Mouse (Mus musculus): ENCODE data around the gene Renbp.

Renbp gene

DNA sequence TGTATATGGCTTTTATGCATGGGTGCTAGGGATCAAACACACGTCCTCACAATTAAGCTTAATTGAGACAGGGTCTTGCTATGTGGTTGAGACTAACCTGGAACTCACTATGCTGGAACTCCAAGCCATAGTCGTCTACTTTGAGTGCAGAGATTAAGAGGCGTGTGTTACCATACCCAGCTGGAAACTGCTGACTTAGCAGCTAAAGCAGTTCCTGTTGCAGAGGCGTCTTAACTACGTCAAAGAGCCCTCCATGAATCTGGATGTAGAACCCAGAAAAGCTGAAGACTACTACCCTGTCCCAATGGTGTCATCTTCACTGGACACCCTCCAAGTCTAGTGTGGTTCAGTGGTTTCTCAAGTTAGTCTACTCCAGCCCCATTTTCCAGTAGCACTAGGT, 12.0 kb downstream of the Renbp start:
- DNase-seq = no peak

GRCm38 (mm10) chrX:73916945-73917344, 13.7 kb downstream of the Renbp start:
- DNase-seq = no peak

- peak; percentile 85 for DNase-seq
Measured at GRCm38 (mm10) chrX:73914827-73915703, 15.6 kb downstream of the Renbp start.

GRCm38 (mm10) chrX:73911588-73911987, 19.1 kb downstream of the Renbp start:
- DNase-seq = no peak

GRCm38 (mm10) chrX:73911156-73911555, 19.5 kb downstream of the Renbp start:
- no peak for DNase-seq

- DNase-seq = no peak
Measured at GRCm38 (mm10) chrX:73910451-73910850, 20.2 kb downstream of the Renbp start.

DNA sequence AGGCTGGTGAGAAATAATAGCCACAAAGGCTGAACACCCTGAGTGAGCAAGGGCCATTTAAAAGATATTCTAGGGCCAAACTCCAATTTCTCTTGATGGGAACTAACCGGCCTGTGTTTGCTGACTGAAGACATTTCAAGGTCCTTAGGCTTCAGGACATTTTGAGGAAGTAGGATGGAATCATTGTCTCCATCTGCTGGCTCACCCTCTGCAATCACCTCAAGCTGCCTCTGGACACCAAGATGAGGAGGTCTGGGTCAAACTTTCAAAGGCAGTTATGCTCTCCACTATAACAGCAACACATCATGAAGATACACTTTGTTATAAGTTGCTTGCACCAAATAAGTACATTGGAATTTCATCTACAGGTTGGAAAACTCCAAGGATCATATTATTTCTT, 20.6 kb downstream of the Renbp start:
- DNase-seq = no peak

DNA sequence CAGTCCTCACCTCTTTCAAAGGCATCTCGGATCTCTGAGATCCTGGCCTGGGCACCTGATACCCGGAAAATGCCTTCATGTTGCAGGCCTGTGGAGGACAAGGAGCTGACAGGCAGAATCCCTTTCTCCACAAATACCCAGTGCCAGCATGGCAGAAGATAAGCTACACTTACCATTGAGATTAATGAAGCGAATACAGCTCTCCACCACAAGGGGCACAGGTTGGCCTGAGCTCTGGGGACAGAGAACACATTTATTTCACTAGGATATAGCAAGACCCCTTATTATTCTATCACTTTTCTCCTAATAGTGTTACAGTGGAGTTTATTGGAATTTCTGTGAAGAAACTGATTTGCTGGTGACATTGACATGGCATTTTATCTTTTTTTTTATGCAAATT, 32.7 kb downstream of the Renbp start:
- DNase-seq = no peak

GRCm38 (mm10) chrX:73895719-73896118, 34.9 kb downstream of the Renbp start, which contains the start of gene L1cam:
Gene L1cam, minus strand, starts transcription at chrX:73896105.
- DNase-seq = no peak

- DNase-seq = no peak
Measured at GRCm38 (mm10) chrX:73892833-73893232, 37.8 kb downstream of the Renbp start.

DNA sequence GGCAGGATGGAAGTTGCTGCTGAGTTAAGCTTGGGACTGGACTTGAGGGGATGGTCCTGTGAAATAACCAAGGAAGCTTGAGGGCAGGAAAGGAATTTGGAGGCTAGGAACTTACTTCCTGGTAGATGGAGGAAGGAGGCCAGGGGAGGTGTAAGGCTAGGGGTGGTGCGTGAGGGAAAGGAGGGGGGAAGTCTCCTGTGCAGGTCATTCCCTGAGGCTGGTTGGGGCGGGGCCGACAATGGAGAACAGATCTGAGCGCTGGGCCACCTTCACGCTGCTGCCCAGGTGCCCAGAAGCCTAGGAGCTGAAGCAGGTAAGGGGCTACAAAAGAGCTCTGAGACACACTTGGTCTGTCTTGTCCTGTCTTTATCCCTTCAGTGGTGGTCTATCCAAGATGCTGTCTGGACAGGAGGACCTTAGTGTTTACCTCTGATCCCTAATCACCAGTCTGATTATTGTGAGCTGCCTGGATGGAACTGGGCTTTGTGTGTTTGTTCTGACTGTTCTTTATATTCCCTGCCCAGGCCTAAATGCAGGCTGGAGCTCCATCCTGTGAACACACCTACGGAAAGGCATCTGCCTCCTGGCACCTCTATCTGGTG, 39.0 kb downstream of the Renbp start, which contains the start of gene Avpr2:
Gene Avpr2, plus strand, starts transcription at position 552 of the 602 bp plus-strand sequence.
- no peak for DNase-seq

- DNase-seq = no peak
Measured at GRCm38 (mm10) chrX:73881463-73881862, 49.2 kb downstream of the Renbp start.

GRCm38 (mm10) chrX:73881036-73881427, 49.6 kb downstream of the Renbp start:
- no peak for DNase-seq

DNA sequence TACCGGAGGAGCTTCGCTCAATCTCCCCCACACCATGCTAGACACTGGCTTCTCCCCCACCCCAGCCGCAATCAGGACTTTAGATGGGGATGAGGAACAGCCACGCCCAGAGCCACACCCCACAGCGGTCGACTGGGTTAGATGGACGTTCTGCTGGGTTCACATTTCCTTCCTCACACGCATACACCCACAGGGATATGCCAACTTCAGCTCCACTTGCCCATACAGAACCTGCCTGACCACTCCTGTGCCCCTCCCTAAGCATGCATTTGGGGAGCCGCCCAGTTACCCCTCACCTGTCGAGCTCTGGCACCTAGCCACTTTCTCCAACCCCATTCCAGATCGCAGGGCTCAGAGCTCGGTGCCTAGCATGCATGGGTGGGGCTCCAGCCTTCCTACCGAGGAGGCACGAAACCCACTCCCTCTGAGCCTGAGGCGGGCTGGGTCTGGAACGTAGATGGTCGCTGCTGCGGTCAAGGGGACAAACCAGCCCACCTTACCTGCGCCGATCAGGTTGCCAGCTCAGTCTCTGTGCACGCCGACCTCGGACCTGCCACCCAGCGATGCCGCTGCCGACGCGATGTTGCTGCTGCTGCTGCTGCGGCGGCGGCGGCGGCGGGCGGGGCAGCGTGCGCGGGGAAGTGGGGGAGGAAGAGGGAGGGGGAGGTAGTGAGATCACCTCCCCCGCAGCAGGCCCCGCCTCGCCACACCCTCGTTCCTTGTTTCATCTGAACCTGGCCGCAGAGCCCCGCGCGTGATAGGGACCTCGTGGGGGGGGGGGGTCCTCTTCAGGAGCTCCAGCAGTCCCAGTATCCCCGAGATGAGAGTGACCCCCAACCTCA, 50.2 kb downstream of the Renbp start:
- DNase-seq = no peak

DNA sequence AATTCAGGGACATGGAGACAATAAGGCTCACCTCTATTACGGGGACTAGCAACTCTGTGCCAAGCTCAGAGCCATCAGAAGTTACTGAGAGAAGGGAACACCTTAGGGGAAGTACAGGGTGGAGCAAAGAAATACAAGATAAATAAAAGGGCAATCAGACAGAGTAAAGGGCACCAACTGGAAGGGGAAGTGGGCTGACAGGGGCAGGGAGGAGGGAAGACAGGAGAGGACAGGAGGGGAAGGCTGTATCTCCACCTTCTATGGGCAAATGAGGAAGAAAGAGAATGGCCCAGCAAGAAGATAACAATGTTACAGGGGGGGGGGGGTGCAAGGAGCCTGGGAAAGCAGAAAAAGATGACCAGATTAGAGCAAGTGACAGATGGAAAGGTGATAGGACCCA, 53.6 kb downstream of the Renbp start:
- DNase-seq = no peak

DNA sequence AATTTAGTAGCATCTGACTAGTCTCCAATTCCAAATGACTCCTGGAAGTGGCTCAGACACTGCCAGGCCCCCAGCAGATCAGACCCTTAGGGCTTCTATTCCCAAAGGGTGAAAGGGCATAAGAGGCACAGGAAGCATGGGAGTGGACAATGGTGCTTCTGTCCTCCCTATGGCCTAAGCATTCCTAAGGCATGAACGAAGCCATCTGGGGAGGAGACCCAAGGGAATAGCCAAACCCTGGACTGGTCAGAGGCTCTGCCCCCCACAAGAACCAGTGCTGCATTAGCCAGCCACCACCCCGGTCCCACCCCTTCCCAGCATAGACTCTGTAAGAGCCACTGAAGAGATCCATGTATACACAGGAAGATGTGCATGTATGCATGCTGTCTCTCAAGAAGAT, 54.8 kb downstream of the Renbp start:
- DNase-seq = no peak
